Mouse (Mus musculus): Measurements from ENCODE around the gene Plk1. TPM values are rescaled to one million over a fixed set of nuclear protein-coding genes. Genes with fewer than 3 reads are reported as not detected.
A peak's percentile ranks its signal among the peaks of the same experiment; 100 is the strongest.

The Plk1 gene
- 12.7 and 21.4 TPM in 2 replicates for polyA plus RNA-seq (2014; fragmentation: Nextera tagmentation; extraction: Ambion mirVana)

GRCm38 (mm10) chr7:122158915-122159902 lies at the start of gene Plk1:
Gene Plk1, plus strand, starts transcription at chr7:122159439.
- Histone ChIP-seq H3K4me1 (ENCODE audit: control insufficient read depth, insufficient read depth, low read length) (peaks cover 18% of the 10 kb centered on the region), H3K9me3 (ENCODE audit: control insufficient read depth, low read length) (no peaks in the 10 kb centered on the region), H3K27ac (replicated peaks; ENCODE audit: low read depth, low read length) (peak within 1 kb of the TSS; percentile 55; the same call in 1 of the 2 replicates), H3K27me3 (ENCODE audit: control insufficient read depth, insufficient read depth, low read length) (no peaks in the 10 kb centered on the region), H3K4me2 (ENCODE audit: low read length) (peak within 1 kb of the TSS; percentile 78), H3K9ac (replicated peaks; ENCODE audit: low read length) (peak within 1 kb of the TSS; percentile 44), H3K4me3 (replicated peaks; ENCODE audit: low read depth, low read length) (peak within 1 kb of the TSS; percentile 63), H3K36me3 (ENCODE audit: control insufficient read depth, insufficient read depth, low read length) (no peaks in the 10 kb centered on the region)
- DNase-seq (peak; percentile 95), ATAC-seq (ENCODE audit: low FRiP score, low TSS enrichment) (peak; percentile 93)
- WGBS = under 1% methylated on average over 63 of the region's 63 CpGs

- Histone ChIP-seq H3K4me2 (ENCODE audit: low read length) (no peak overlapping the region), H3K4me1 (ENCODE audit: control insufficient read depth, insufficient read depth, low read length) (no peaks in the 10 kb centered on the region), H3K27me3 (ENCODE audit: control insufficient read depth, insufficient read depth, low read length) (no peaks in the 10 kb centered on the region), H3K9ac (replicated peaks; ENCODE audit: low read length) (no peak overlapping the region), H3K4me3 (replicated peaks; ENCODE audit: low read depth, low read length) (no peak overlapping the region), H3K36me3 (ENCODE audit: control insufficient read depth, insufficient read depth, low read length) (peaks cover 41% of the 10 kb centered on the region), H3K27ac (replicated peaks; ENCODE audit: low read depth, low read length) (no peak overlapping the region), H3K9me3 (ENCODE audit: control insufficient read depth, low read length) (no peaks in the 10 kb centered on the region)
- ATAC-seq (ENCODE audit: low FRiP score, low TSS enrichment) (no peak), DNase-seq (no peak)
- WGBS = 93% methylated on average over 4 of the region's 4 CpGs
Observed at GRCm38 (mm10) chr7:122123518-122123917, 35.7 kb upstream of the Plk1 start.

GRCm38 (mm10) chr7:122125636-122126035 lies 33.6 kb upstream of the Plk1 start:
- DNase-seq = no peak
- peaks cover 36% of the 10 kb centered on the region for H3K36me3 ChIP-seq (ENCODE audit: control insufficient read depth, insufficient read depth, low read length)
- H3K4me1 ChIP-seq (ENCODE audit: control insufficient read depth, insufficient read depth, low read length) = no peaks in the 10 kb centered on the region
- no peak overlapping the region for H3K4me3 ChIP-seq (replicated peaks; ENCODE audit: low read depth, low read length)
- no peak overlapping the region for H3K9ac ChIP-seq (replicated peaks; ENCODE audit: low read length)
- H3K27me3 ChIP-seq (ENCODE audit: control insufficient read depth, insufficient read depth, low read length) = no peaks in the 10 kb centered on the region
- H3K27ac ChIP-seq (replicated peaks; ENCODE audit: low read depth, low read length) = no peak overlapping the region
- no peak overlapping the region for H3K4me2 ChIP-seq (ENCODE audit: low read length)
- H3K9me3 ChIP-seq (ENCODE audit: control insufficient read depth, low read length) = no peaks in the 10 kb centered on the region
- 73% methylated on average over 8 of the region's 8 CpGs for WGBS
- ATAC-seq (ENCODE audit: low FRiP score, low TSS enrichment) = no peak

GRCm38 (mm10) chr7:122126946-122127345 lies 32.3 kb upstream of the Plk1 start:
- no peak overlapping the region for H3K4me3 ChIP-seq (replicated peaks; ENCODE audit: low read depth, low read length)
- WGBS = 94% methylated on average over 11 of the region's 11 CpGs
- ATAC-seq (ENCODE audit: low FRiP score, low TSS enrichment) = no peak
- no peaks in the 10 kb centered on the region for H3K27me3 ChIP-seq (ENCODE audit: control insufficient read depth, insufficient read depth, low read length)
- peaks cover 31% of the 10 kb centered on the region for H3K36me3 ChIP-seq (ENCODE audit: control insufficient read depth, insufficient read depth, low read length)
- no peak overlapping the region for H3K4me2 ChIP-seq (ENCODE audit: low read length)
- no peak for DNase-seq
- 0 out of 2 replicates have a peak, but pooled peaks cover under 1% of the 10 kb centered on the region for H3K4me1 ChIP-seq (ENCODE audit: control insufficient read depth, insufficient read depth, low read length)
- H3K27ac ChIP-seq (replicated peaks; ENCODE audit: low read depth, low read length) = no peak overlapping the region
- no peak overlapping the region for H3K9ac ChIP-seq (replicated peaks; ENCODE audit: low read length)
- H3K9me3 ChIP-seq (ENCODE audit: control insufficient read depth, low read length) = no peaks in the 10 kb centered on the region

- DNase-seq = no peak
- peaks cover 36% of the 10 kb centered on the region for H3K36me3 ChIP-seq (ENCODE audit: control insufficient read depth, insufficient read depth, low read length)
- no peak overlapping the region for H3K9ac ChIP-seq (replicated peaks; ENCODE audit: low read length)
- no peak for ATAC-seq (ENCODE audit: low FRiP score, low TSS enrichment)
- no peaks in the 10 kb centered on the region for H3K27me3 ChIP-seq (ENCODE audit: control insufficient read depth, insufficient read depth, low read length)
- H3K4me1 ChIP-seq (ENCODE audit: control insufficient read depth, insufficient read depth, low read length) = peaks cover 10% of the 10 kb centered on the region
- H3K4me2 ChIP-seq (ENCODE audit: low read length) = peak overlapping the region; percentile 89
- H3K27ac ChIP-seq (replicated peaks; ENCODE audit: low read depth, low read length) = no peak overlapping the region
- H3K9me3 ChIP-seq (ENCODE audit: control insufficient read depth, low read length) = no peaks in the 10 kb centered on the region
- peak overlapping the region; percentile 95 for H3K4me3 ChIP-seq (replicated peaks; ENCODE audit: low read depth, low read length)
Observed at GRCm38 (mm10) chr7:122131834-122132233, 27.4 kb upstream of the Plk1 start.

GRCm38 (mm10) chr7:122132497-122133337 lies 26.5 kb upstream of the Plk1 start, which contains the start of the genes Palb2 and Dctn5:
Gene Palb2, minus strand, starts transcription at chr7:122132985.
Gene Dctn5, plus strand, starts transcription at chr7:122133041.
- Histone ChIP-seq H3K9ac (replicated peaks; ENCODE audit: low read length) (peak within 1 kb of the TSS; percentile 82), H3K27ac (replicated peaks; ENCODE audit: low read depth, low read length) (peak within 1 kb of the TSS; percentile 67), H3K27me3 (ENCODE audit: control insufficient read depth, insufficient read depth, low read length) (no peaks in the 10 kb centered on the region), H3K4me2 (ENCODE audit: low read length) (peak within 1 kb of the TSS; percentile 89), H3K4me1 (ENCODE audit: control insufficient read depth, insufficient read depth, low read length) (peaks cover 10% of the 10 kb centered on the region), H3K9me3 (ENCODE audit: control insufficient read depth, low read length) (no peaks in the 10 kb centered on the region), H3K36me3 (ENCODE audit: control insufficient read depth, insufficient read depth, low read length) (peaks cover 36% of the 10 kb centered on the region), H3K4me3 (replicated peaks; ENCODE audit: low read depth, low read length) (peak within 1 kb of the TSS; percentile 95)
- DNase-seq (peak; percentile 99), ATAC-seq (ENCODE audit: low FRiP score, low TSS enrichment) (peak; percentile 98)
- WGBS = under 1% methylated on average over 54 of the region's 54 CpGs

- 17% methylated on average over 8 of the region's 8 CpGs for WGBS
- ATAC-seq (ENCODE audit: low FRiP score, low TSS enrichment) = no peak
- H3K9ac ChIP-seq (replicated peaks; ENCODE audit: low read length) = peak overlapping the region; percentile 82
Observed at GRCm38 (mm10) chr7:122133338-122133625, 26.0 kb upstream of the Plk1 start.

GRCm38 (mm10) chr7:122135070-122135469 lies 24.2 kb upstream of the Plk1 start:
- Histone ChIP-seq H3K36me3 (ENCODE audit: control insufficient read depth, insufficient read depth, low read length) (peaks cover 52% of the 10 kb centered on the region), H3K27ac (replicated peaks; ENCODE audit: low read depth, low read length) (no peak overlapping the region), H3K9ac (replicated peaks; ENCODE audit: low read length) (no peak overlapping the region), H3K4me1 (ENCODE audit: control insufficient read depth, insufficient read depth, low read length) (peaks cover 10% of the 10 kb centered on the region), H3K27me3 (ENCODE audit: control insufficient read depth, insufficient read depth, low read length) (no peaks in the 10 kb centered on the region), H3K4me3 (replicated peaks; ENCODE audit: low read depth, low read length) (no peak overlapping the region), H3K4me2 (ENCODE audit: low read length) (no peak overlapping the region), H3K9me3 (ENCODE audit: control insufficient read depth, low read length) (no peaks in the 10 kb centered on the region)
- no peak for ATAC-seq (ENCODE audit: low FRiP score, low TSS enrichment)
- WGBS = 73% methylated on average over 10 of the region's 10 CpGs
- peak; percentile 19 for DNase-seq

More at GRCm38 (mm10) chr7:122133338-122133625, 26.0 kb upstream of the Plk1 start:
- H3K27ac ChIP-seq (replicated peaks; ENCODE audit: low read depth, low read length) = peak overlapping the region; percentile 67
- peak overlapping the region; percentile 95 for H3K4me3 ChIP-seq (replicated peaks; ENCODE audit: low read depth, low read length)
- no peak for DNase-seq
- H3K9me3 ChIP-seq (ENCODE audit: control insufficient read depth, low read length) = no peaks in the 10 kb centered on the region
- no peaks in the 10 kb centered on the region for H3K27me3 ChIP-seq (ENCODE audit: control insufficient read depth, insufficient read depth, low read length)
- H3K4me1 ChIP-seq (ENCODE audit: control insufficient read depth, insufficient read depth, low read length) = peaks cover 10% of the 10 kb centered on the region
- peak overlapping the region; percentile 89 for H3K4me2 ChIP-seq (ENCODE audit: low read length)
- H3K36me3 ChIP-seq (ENCODE audit: control insufficient read depth, insufficient read depth, low read length) = peaks cover 36% of the 10 kb centered on the region
